Mouse (Mus musculus): Measurements from ENCODE around the gene Ddhd1. TPM values are rescaled to one million over a fixed set of nuclear protein-coding genes. Genes with fewer than 3 reads are reported as not detected.

Ddhd1 gene
- polyA plus RNA-seq, 2 experiments from 2014 or later, result 8.5 to 16.3 TPM

DNA sequence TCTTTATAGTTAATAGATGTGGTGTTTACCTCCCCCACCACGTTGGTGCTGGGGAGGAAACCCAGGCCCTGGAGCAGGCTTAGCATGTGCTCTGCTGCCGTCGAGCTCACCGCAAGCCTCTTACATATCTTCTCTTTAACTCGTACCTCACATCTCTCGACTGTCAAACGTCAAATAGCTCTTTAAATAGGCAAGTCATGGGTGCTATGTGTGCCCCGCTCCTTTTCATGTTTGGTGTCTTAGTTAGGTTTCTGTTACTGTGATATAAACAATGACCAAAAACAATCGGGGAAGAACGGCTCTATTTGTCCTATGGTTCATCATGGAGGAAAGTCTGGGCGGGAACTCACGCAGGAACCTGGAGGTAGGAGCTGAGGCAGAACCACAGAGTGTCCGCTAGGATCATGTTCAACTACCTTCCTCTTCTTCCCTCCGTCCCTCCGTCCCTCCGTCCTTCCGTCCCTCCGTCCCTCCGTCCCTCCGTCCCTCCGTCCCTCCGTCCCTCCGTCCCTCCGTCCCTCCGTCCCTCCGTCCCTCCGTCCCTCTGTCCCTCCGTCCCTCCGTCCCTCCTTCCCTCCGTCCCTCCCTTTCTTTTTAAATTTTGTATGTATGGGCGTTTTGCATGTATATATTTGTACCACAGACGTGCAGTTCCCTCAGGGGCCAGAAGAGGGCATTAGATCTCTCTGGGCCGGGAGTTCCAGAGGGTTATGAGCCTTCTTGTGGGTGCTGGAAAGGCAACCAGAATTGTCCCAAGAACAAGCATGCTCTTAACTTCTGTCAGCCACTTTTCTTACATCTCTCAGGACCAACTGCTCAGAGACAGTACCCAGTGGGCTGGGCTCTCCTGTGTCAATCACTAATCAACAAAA, 91.6 kb downstream of the Ddhd1 start:
- ATAC-seq, result no peak

DNA sequence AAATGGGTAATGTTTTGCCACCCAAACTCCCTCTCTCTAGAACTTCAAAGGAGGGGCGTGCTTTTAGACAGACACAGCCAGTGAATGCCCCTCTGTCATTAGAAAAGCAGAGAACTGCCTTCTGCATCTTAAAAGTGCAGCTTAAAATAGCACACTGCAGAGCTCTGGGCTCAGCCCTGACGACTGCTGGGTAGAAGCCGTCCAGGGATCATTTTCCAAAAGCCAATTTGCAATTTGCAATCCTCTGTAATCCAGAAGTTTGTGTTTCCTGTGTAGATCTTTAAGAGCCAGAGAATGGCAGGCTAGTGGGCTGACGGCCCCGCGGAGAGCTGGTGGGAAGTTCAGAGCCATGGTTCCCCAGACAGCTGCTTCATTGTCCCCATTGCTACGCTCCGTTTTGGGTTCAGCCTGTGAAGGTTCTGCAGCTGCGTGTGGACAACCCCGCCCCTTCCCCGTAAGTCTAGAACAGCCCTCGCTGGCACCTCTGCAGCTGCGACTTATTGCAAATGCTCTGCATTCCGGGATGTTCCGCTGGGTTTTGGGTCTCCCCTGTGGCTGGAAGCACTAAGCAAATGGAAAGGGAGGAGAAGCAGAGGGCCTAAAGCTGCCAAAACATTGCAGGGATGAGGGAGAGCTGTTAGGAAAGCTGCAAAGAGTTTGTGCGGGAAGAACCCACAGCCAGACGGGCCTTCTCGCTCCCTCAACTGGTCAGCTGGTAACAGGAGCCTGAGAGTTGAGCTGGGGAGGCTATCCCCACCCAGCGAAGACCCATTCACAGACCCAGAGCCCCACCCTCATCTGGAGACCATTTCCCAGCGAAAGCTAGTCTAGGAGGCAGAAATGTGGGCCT, 92.5 kb downstream of the Ddhd1 start:
- no peak for ATAC-seq

DNA sequence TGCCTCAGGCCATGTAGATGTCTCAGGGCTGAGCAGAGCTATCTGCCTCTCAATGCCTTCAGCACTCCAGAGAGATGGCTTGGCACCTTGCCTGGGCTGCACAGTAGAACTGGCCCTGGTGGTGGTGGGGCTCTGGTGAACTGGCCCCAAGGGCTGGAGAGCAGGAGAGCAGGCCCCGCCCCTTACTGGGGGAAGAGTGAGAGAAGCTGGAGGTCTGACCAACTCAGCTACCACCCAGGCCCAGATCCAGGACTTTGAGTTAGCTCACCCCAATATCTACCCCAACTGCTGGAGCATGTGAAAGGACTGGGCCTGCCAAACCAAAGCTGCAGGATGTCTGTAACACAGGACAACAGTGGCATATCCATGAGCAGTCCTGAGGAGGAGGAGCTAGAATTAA, 94.4 kb downstream of the Ddhd1 start:
- ATAC-seq, result no peak

DNA sequence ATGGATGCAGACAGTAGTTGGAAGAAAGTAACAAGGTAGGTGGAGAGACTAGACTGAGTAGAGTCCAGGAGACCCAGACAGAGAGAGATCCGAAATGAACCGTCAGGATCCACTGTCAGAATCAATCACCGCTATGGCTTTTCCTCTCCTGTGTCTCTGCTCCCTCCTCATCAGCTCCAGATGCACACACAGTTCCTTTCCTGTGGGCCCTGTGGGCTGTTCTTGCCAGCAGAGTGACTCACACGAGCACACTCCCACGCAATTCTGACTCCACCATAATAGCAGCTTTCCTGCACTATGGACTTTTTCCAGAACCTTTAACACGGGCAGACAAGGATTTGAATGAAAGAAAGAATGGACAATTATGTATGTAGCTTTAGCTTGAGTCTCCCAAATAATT, 96.3 kb downstream of the Ddhd1 start:
- no peak for ATAC-seq

DNA sequence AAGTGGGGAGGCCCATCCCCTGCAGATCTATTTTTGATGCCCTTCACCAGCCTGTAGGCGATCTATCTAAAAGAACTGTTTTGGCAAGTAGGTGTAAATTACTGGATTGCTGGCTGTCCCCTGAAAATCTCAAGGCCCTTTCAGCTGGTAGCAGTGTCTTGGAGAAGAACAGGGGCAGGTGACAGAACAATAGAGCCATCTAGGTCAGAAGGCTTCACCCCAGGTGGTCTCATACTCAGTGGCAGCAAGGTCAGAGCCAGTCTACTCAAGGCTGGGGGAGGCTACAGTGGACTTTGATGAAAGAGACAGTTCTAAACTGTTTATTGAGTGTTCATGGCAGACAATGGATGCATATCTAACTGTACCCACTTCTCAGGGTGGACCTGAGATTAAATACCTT, 98.9 kb downstream of the Ddhd1 start:
- no peak for ATAC-seq

DNA sequence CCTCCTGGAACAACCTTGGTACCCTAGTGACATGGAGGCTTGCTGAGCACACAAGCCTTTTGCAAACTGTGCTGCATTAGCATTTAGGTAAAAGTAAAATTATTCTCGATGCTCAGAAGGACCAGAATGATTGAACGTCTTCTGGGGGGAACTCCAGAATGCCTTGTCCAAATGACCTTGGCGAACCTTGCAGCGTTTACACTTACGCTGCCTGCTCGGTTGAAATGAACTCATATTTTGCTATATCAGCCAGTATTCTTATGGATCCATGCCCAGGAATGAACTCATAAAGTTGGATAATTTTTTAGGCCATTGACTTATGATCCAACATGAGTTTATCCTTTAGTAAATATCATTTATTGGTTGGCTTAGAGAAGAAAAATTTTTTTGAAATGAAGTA, 103.6 kb downstream of the Ddhd1 start:
- ATAC-seq, result no peak

DNA sequence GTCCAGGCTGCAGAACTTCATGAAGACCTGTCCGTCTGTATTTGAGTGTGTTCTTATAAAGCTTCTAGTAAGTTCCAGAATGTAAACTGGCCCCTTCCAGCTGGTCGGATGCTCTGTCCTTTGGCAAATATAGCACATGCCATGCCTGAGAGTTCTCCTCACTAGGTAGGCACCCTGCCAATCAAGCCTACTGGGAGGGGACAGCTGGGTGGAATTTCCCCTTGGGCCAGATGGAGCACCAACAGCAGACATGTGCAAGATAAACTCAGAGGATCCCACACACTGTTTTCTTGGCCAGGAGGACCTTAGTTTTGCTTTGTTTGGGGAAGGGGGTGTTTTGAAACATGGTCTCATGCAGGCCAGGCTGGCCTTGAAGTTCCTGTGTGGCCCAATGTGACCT, 104.1 kb downstream of the Ddhd1 start:
- ATAC-seq, result no peak

DNA sequence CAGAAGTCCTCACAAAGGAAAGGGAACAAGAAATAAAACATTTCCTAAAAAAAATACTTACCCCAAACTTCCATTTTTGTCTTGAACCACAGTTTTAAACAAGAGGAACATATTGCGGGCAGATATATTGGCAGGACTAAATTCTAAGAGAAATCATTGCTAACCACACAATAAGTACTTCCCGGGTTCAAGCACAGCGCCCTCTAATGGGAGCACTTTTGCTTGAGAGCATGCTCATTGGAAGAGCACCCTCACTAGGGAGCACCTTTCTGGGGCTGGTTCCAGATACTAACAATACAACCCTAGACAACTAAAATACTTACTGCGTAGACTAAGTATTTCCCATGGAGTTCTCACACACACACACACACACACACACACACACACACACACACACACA, 105.5 kb downstream of the Ddhd1 start:
- no peak for ATAC-seq

DNA sequence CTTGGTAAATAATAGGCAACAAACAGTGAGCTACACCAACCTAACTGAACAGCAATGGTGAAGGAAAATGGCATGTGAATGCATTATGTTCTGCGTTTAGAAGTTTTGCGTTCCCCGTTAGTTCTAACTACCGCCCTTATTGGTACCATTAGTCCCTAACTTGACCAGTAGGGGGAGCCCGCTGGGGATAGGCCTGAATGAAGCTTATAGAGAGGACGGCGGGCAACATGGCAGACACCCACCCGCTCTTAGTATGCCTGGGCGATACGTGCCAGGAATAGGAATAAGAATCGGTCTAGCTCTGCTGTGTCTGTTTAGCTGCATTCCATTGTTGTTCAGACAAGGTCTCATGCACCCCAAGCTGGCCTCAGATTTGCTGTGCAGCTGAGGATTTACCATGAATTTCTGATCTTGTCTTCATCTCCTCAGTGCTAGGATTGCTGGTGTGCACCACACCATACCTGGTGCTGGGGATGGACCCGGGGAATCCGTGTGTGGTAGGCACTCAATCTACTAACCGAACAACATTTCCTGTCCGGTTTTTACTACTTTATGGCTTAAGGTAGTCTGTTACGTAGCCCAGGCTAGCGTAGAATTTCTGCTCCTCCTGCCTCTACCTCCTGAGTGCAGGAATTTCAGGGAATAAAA, 106.7 kb downstream of the Ddhd1 start:
- ATAC-seq, result no peak

DNA sequence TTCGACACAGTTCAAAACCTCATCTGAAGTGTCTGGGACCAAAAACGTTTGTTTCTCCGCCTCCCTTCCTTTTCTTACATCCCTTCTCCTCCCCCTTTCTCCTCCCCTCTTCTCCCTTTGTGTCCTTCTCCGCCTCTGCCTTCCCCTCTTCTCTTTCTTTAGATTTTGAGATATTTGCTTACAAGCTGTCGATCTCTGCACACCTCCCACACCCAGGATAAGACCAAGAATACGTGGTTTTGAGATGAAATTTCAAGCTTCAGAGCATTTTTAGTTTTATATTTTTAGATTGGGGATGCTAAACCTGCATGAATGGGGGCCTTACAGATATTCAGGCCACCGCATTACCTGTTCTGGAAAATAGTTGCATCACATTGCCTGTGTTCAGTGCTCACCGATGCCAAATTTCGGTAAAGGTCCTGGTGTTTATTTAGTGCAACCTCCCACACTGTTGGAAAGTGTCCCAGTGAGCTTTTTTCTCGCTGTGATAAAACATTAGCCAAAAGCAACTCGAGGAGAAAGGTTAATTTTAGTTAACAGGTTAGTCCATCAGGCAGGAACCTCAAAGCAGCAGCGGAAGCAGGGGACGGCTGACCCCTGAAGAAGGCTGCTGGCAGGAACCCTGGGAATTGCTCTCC, 107.8 kb downstream of the Ddhd1 start:
- no peak for ATAC-seq

DNA sequence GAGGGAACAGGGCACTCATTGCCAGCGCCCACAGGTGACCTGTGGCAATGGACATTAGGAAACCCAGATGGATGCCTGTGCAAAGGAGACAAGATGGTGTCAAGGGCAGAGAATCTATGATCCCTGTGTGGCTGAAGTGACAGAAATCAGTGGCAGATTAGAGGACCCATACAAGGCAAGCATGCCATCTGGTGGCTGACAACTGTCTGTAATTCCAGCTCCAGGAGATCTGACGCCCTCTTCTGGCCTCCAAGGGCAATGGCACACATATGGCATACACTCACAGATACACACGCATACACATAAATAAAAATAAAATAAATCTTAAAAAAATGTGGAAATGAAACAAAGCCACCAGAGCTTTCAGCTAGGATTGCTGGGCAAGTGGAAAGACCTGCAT, 109.8 kb downstream of the Ddhd1 start:
- ATAC-seq, result no peak

DNA sequence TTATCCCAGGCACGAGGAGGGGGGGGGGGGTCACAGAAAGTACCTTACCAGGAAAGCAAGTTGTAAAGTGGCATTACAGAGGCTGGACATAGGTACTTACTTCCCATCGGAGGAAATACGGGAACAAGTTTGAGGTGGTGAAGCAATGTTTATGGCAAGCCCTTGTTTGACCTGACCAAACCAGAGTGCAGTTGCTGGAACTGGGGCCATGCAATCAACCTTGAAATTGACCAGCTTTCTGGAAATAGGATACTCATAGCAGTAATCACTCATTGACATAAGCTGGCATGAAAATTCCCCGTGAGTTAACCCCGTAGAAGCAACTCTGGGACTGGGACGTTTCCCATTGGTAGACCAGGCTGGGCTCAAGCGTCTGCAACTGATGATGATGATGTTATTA, 113.0 kb downstream of the Ddhd1 start:
- no peak for ATAC-seq

DNA sequence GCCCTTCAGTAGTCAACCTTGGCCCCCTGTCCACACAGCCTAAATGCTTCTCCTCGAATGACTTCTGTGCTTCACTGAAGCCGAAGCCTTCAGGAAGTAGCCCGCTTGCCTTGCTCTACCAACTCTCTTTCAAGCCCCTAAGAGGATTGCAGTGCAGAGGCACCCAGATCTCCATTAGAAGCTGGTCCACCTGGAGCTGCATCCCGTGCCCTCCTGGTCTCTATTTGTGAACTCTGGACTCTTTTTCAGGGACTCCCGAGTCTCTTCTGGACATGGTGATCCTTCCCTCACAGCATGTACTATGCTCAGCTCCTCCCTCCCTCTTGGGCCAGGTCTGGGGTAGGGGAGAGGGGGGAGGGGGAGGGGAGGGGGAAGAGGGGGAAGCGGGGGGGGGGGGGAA, 113.9 kb downstream of the Ddhd1 start:
- ATAC-seq, result no peak

DNA sequence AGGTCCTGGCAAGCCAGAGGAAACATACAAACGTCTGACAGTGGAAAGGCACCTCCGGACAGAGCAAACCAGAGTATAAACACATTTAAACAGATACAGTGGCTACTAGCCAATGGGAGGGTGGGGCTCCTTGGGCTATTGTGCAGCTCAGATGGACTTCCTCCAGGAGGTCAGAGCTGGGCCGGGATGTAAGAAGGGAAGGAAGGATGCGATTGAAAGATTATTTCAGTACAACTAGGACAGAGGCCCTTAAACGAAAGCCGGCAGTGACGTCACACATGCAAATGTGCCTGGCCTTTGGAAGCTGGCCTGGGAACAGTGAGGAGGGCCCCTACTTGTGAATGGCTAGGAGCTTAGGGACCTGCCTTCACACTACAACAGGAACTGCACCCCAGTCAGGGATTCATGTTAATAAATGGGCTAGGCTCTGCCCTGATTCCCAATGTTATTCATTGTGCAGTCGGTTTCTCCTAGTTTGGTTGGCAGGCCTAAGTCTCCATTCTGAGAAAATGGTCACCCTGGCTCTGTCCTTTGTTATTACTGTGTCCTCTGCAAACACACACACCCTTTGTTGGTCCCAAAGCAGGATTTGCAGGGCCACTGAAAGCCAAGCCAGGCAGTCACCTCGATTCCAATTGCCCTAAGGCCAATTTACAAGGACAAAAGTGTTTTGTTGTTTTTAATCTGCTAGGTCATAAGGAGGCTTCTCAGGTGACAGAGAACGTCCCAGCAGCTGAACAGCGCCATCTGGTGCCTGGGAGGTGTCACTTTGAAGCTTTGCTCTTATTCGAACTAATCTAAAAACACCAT, 118.1 kb downstream of the Ddhd1 start:
- ATAC-seq, result no peak

Other genes starting within 250 kb of the Ddhd1 start
- not detected for gene Fermt2, start 128.0 kb downstream of the Ddhd1 start, polyA plus RNA-seq (2017; shearing (Covaris generic))